Mouse (Mus musculus): ENCODE data around the gene Rnf183.

DNA sequence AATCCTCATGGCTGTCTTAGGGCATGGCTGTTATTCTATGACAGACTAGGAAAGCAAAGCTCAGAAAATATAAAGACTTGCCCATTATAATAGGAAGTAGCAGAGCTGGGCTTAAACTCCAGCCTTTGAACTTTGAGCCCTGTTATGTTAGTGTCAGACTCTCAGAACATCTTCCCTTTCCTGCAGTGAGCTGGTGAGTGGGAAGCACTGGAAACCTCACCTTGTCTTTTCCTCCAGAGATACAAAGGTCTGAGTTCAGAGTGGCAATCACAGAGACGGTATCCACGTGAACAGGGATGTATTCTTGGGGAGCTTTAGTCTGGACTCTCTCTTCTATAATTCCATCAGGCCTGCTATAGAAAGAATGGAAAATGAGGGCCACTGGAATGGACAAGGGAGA, 28.1 kb upstream of the Rnf183 start:
- TF ChIP-seq CTCF (IDR thresholded peaks at IDR 0.05; ENCODE audit: low read depth) (no peak), EP300 (IDR thresholded peaks at IDR 0.05; ENCODE audit: low read depth) (no peak)
